Mouse (Mus musculus) G1E (cell line): Measurements from ENCODE around the gene Tdgf1.

Experiments
- CTCF ChIP-seq: IDR thresholded peaks from 2 replicates; pipeline ENCODE4 v1.5.1; 2012; ENCODE audit warnings: low read depth, low read length, inconsistent platforms, mixed read lengths
- GATA1 ChIP-seq: IDR thresholded peaks from 2 replicates; pipeline ENCODE4 v1.6.1; 2012; ENCODE audit warnings: borderline replicate concordance, low read length, inconsistent platforms, mixed read lengths
- POLR2AphosphoS5 ChIP-seq: IDR thresholded peaks from 2 replicates; pipeline ENCODE4 v1.6.1; 2012; ENCODE audit warnings: low read depth, low read length, inconsistent platforms; ENCODE audit not compliant: insufficient replicate concordance
- TAL1 ChIP-seq: conservative IDR thresholded peaks from 2 replicates; pipeline ENCODE4 v1.6.1; 2012; ENCODE audit warnings: low read depth, low read length, inconsistent platforms, mixed read lengths

DNA sequence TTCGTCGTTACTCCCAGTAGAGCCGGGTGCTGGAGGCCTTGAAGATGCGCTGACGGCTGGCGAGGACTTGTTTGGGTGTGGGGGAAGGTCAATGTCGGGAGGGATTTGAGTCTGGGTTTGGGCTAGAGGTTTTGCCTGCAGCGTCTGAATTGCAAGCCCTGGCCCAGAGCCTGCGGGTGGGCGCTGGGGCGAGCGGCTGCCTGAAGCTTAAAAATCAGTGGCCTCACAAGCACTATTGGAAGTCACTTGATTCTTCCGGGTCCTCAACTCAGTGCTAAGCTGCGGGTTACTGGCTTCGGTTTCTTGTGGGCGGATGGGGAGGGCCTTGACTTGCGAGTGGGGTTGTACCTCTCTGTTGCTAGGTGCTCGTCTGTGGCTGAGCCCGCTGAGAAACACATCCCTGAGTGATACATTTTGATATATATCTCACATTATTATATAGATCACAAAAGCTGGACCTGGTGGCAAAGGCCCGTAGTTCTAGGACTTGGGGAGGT is 638 bp upstream of the Tdgf1 start:
- no peak for TF ChIP-seq CTCF
- TF ChIP-seq GATA1, result no peak
- no peak for TF ChIP-seq TAL1
- TF ChIP-seq POLR2AphosphoS5, result no peak
